Mouse (Mus musculus): ENCODE measurements around the gene Gm20388.

Gene Gm20388

GRCm38 (mm10) chr8:120474496-120475235, 564.0 kb downstream of the Gm20388 start:
- no peak for DNase-seq (ENCODE audit: low spot score)

- DNase-seq (ENCODE audit: low spot score) = peak; percentile 63
These were observed 565.0 kb downstream of the Gm20388 start for GRCm38 (mm10) chr8:120475462-120476201.

- no peak for DNase-seq (ENCODE audit: low spot score)
These were observed 566.3 kb downstream of the Gm20388 start for GRCm38 (mm10) chr8:120476711-120477575.

- DNase-seq (ENCODE audit: low spot score) = no peak
These were observed 568.1 kb downstream of the Gm20388 start for GRCm38 (mm10) chr8:120478754-120479153.

- DNase-seq (ENCODE audit: low spot score) = no peak
These were observed 569.0 kb downstream of the Gm20388 start for GRCm38 (mm10) chr8:120479691-120480090.

- DNase-seq (ENCODE audit: low spot score) = peak; percentile 70
These were observed 571.5 kb downstream of the Gm20388 start for GRCm38 (mm10) chr8:120482015-120482689.

- DNase-seq (ENCODE audit: low spot score) = no peak
These were observed 573.8 kb downstream of the Gm20388 start for GRCm38 (mm10) chr8:120484460-120484859.

- no peak for DNase-seq (ENCODE audit: low spot score)
These were observed 574.5 kb downstream of the Gm20388 start for GRCm38 (mm10) chr8:120485116-120485515.

- DNase-seq (ENCODE audit: low spot score) = no peak
These were observed 575.2 kb downstream of the Gm20388 start for GRCm38 (mm10) chr8:120485551-120486476.

- DNase-seq (ENCODE audit: low spot score) = peak; percentile 91
These were observed 576.1 kb downstream of the Gm20388 start for GRCm38 (mm10) chr8:120486477-120487376.

GRCm38 (mm10) chr8:120487377-120487728, 576.7 kb downstream of the Gm20388 start:
- no peak for DNase-seq (ENCODE audit: low spot score)

GRCm38 (mm10) chr8:120487729-120488510, 577.3 kb downstream of the Gm20388 start:
- peak; percentile 88 for DNase-seq (ENCODE audit: low spot score)

- DNase-seq (ENCODE audit: low spot score) = no peak
These were observed 578.0 kb downstream of the Gm20388 start for GRCm38 (mm10) chr8:120488636-120489131.

GRCm38 (mm10) chr8:120489142-120489754, 578.6 kb downstream of the Gm20388 start:
- DNase-seq (ENCODE audit: low spot score) = peak; percentile 53

- DNase-seq (ENCODE audit: low spot score) = peak; percentile 58
These were observed 579.2 kb downstream of the Gm20388 start for GRCm38 (mm10) chr8:120489771-120490281.

GRCm38 (mm10) chr8:120490354-120491141, 579.9 kb downstream of the Gm20388 start:
- no peak for DNase-seq (ENCODE audit: low spot score)

- no peak for DNase-seq (ENCODE audit: low spot score)
These were observed 580.6 kb downstream of the Gm20388 start for GRCm38 (mm10) chr8:120491166-120491793.
